Comparison of ENCODE assay signal across 31 mouse cellular contexts in the genomic region with DNA sequence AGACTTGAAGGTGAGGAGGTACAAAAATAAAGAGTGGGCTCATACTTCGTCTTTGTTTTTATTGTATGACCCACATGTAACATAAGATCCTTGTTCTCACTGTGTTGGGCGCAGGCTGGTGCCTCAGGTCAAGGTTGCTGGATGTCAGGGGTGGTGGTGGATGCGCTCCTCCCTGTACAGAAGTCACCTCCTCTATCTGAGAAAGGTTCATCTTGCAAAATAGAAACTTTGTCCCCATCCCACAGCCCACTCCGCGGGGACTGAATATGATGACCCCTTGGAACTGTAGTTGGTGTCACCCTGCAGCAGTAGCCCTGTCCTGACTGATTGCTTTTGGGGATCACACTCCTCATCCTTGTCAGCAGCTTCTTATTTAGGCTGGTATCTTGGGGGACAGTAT. TPM values are rescaled to one million over a fixed set of nuclear protein-coding genes. Genes with fewer than 3 reads are reported as not detected.
DNase-seq lines count a peak whose midpoint lies in the region; ATAC-seq and TF ChIP-seq lines count a peak whose summit lies in the region.
"Had no signal": no experiment of that assay in that cellular context is flagged by ENCODE, and none has a peak within 500 bp of the region (broad histone marks: within the 10 kb centered on the region; RNA-seq: fewer than 3 reads in every experiment).

No protein-coding gene starts in this region.

- no peak overlapping the region for H3K4me3 ChIP-seq in limb, embryonic 13.5 days
- no peak overlapping the region for H3K4me3 ChIP-seq in limb, embryonic 10.5 days
- H3K4me3 ChIP-seq in liver, postnatal 0 days (ENCODE audit: low read depth, low read length), result no peak overlapping the region
- H3K4me3 ChIP-seq in liver, embryonic 11.5 days (ENCODE audit: low read depth, low read length), result no peak overlapping the region
- H3K4me3 ChIP-seq: forebrain, embryonic 10.5 days; forebrain, embryonic 13.5 days; heart, adult 2 months; heart, embryonic 10.5 days; heart, embryonic 15.5 days had no signal

- no peak overlapping the region for H3K27ac ChIP-seq in limb, embryonic 13.5 days
- no peak overlapping the region for H3K27ac ChIP-seq in limb, embryonic 10.5 days
- H3K27ac ChIP-seq in liver, postnatal 0 days (ENCODE audit: low read depth), result 0 out of 2 replicates have a peak overlapping the region, but pooled peaks have one; percentile 7
- H3K27ac ChIP-seq in liver, embryonic 11.5 days (ENCODE audit: low read depth, low read length), result no peak overlapping the region
- H3K27ac ChIP-seq: forebrain, embryonic 10.5 days; forebrain, embryonic 13.5 days; heart, embryonic 10.5 days; heart, embryonic 15.5 days; hindbrain, embryonic 14.5 days had no signal

- TF ChIP-seq EP300 in liver, postnatal 0 days (IDR thresholded peaks at IDR 0.05; ENCODE audit: low read depth), result no peak

- H3K9ac ChIP-seq in limb, embryonic 13.5 days, result peak overlapping the region; percentile 35; the same call in 1 of the 2 replicates
- no peak overlapping the region for H3K9ac ChIP-seq in liver, postnatal 0 days (replicated peaks)
- H3K9ac ChIP-seq in liver, embryonic 11.5 days (ENCODE audit: low read depth, low read length), result no peak overlapping the region
- H3K9ac ChIP-seq: forebrain, embryonic 13.5 days; heart, embryonic 15.5 days; hindbrain, embryonic 14.5 days had no signal

- H3K36me3 ChIP-seq in limb, embryonic 13.5 days, result peaks cover 77% of the 10 kb centered on the region
- peaks cover 96% of the 10 kb centered on the region for H3K36me3 ChIP-seq in limb, embryonic 10.5 days
- peaks cover 50% of the 10 kb centered on the region for H3K36me3 ChIP-seq in liver, postnatal 0 days (replicated peaks; ENCODE audit: insufficient read depth, low read length)
- H3K36me3 ChIP-seq in liver, embryonic 11.5 days (ENCODE audit: control insufficient read depth, insufficient read depth, low read length), result peaks cover 11% of the 10 kb centered on the region

- no peak for ATAC-seq in limb, embryonic 13.5 days (ENCODE audit: low FRiP score, low read depth)
- peak; percentile 18; the same call in 1 of the 2 replicates for ATAC-seq in liver, postnatal 0 days
- no peak for ATAC-seq in liver, embryonic 11.5 days (replicated peaks; ENCODE audit: low FRiP score)
- ATAC-seq: forebrain, embryonic 13.5 days; forebrain, embryonic 16.5 days; inflammation-experienced regulatory T-cells, adult 6 months; Patski had no signal

- WGBS in limb, embryonic 13.5 days, result 90% methylated on average over 5 of the region's 5 CpGs
- 94% methylated on average over 5 of the region's 5 CpGs for WGBS in limb, embryonic 10.5 days
- WGBS in liver, postnatal 0 days (ENCODE audit: insufficient replicate concordance), result 77% methylated on average over 5 of the region's 5 CpGs
- WGBS in liver, embryonic 11.5 days, result 90% methylated on average over 5 of the region's 5 CpGs

- DNase-seq in heart, adult 11 months, result peak; percentile 84
- no peak for DNase-seq in heart, postnatal 10 days
- no peak for DNase-seq in limb, embryonic 10.5 days (ENCODE audit: low spot score)
- DNase-seq in liver, postnatal 0 days, result no peak
- no peak for DNase-seq in liver, embryonic 11.5 days (ENCODE audit: low spot score)
- DNase-seq: adrenal gland, postnatal 10 days; adrenal gland, postnatal 36 days; cerebellum, adult 18-20 months; cerebellum, adult 9-10 months; cerebellum, postnatal 14 days; gastrocnemius, postnatal 25 days; heart, postnatal 14 days; heart, postnatal 4 days had no signal

- intact Hi-C loops in heart, postnatal 10 days (cut with DNase I), result no loop called here

- no peak for TF ChIP-seq CTCF in liver, postnatal 0 days (IDR thresholded peaks at IDR 0.05; ENCODE audit: low read depth)

- no peaks in the 10 kb centered on the region for H3K27me3 ChIP-seq in limb, embryonic 13.5 days
- H3K27me3 ChIP-seq in limb, embryonic 10.5 days (ENCODE audit: low read depth, poor library complexity, severe bottlenecking), result no peaks in the 10 kb centered on the region
- no peaks in the 10 kb centered on the region for H3K27me3 ChIP-seq in liver, postnatal 0 days (ENCODE audit: insufficient read depth, low read length)
- no peaks in the 10 kb centered on the region for H3K27me3 ChIP-seq in liver, embryonic 11.5 days (replicated peaks; ENCODE audit: control insufficient read depth, insufficient read depth, low read length)
- H3K27me3 ChIP-seq: CH12.LX; forebrain, embryonic 13.5 days; heart, embryonic 15.5 days; Patski had no signal

- H3K4me2 ChIP-seq in limb, embryonic 13.5 days (replicated peaks), result no peak overlapping the region
- H3K4me2 ChIP-seq in liver, postnatal 0 days (ENCODE audit: low read depth, low read length), result no peak overlapping the region
- no peak overlapping the region for H3K4me2 ChIP-seq in liver, embryonic 11.5 days
- H3K4me2 ChIP-seq: forebrain, embryonic 13.5 days; heart, embryonic 15.5 days; hindbrain, embryonic 14.5 days had no signal

- no peaks in the 10 kb centered on the region for H3K9me3 ChIP-seq in limb, embryonic 13.5 days
- H3K9me3 ChIP-seq in limb, embryonic 10.5 days (replicated peaks), result no peaks in the 10 kb centered on the region
- no peaks in the 10 kb centered on the region for H3K9me3 ChIP-seq in liver, postnatal 0 days (ENCODE audit: low read length)
- no peaks in the 10 kb centered on the region for H3K9me3 ChIP-seq in liver, embryonic 11.5 days (ENCODE audit: control insufficient read depth, low read length)
- H3K9me3 ChIP-seq: forebrain, embryonic 10.5 days; forebrain, embryonic 13.5 days; G1E; heart, embryonic 10.5 days; heart, embryonic 15.5 days had no signal

- peaks cover 31% of the 10 kb centered on the region for H3K4me1 ChIP-seq in limb, embryonic 13.5 days
- H3K4me1 ChIP-seq in limb, embryonic 10.5 days, result peaks cover 42% of the 10 kb centered on the region
- H3K4me1 ChIP-seq in liver, postnatal 0 days (ENCODE audit: insufficient read depth), result peaks cover 43% of the 10 kb centered on the region
- peaks cover 16% of the 10 kb centered on the region for H3K4me1 ChIP-seq in liver, embryonic 11.5 days (replicated peaks; ENCODE audit: control insufficient read depth, insufficient read depth, low read length)

RNA-seq across cellular contexts. Expression of a gene that starts 6.7 kb away (rescaled TPM):
- 1 to 10 TPM; 1.3 to 2.7 TPM for total RNA-seq in heart, postnatal 10 days (2021)
- polyA plus RNA-seq in limb, embryonic 13.5 days (2015; fragmentation: Nextera tagmentation; extraction: Ambion mirVana), result 0.22 TPM in 1 of 2 replicates, not detected in the other
- 0.04 and 0.08 TPM in 2 replicates for polyA plus RNA-seq in limb, embryonic 10.5 days (2016; fragmentation: Nextera tagmentation; extraction: Ambion mirVana)
- polyA plus RNA-seq in liver, postnatal 0 days (2015; fragmentation: Nextera tagmentation; extraction: Ambion mirVana), result 0.14 and 0.18 TPM in 2 replicates
- polyA plus RNA-seq in liver, embryonic 11.5 days (2014; fragmentation: Nextera tagmentation; extraction: Ambion mirVana), result 0.16 and 0.23 TPM in 2 replicates

RNA-seq across cellular contexts. Expression of a gene that starts 9.5 kb away (rescaled TPM):
- 10 to 100 TPM; 72.1 to 91.7 TPM for total RNA-seq in heart, postnatal 10 days (2021)
- 49.1 and 51.6 TPM in 2 replicates for polyA plus RNA-seq in limb, embryonic 13.5 days (2015; fragmentation: Nextera tagmentation; extraction: Ambion mirVana)
- 44.4 and 46.0 TPM in 2 replicates for polyA plus RNA-seq in limb, embryonic 10.5 days (2016; fragmentation: Nextera tagmentation; extraction: Ambion mirVana)
- polyA plus RNA-seq in liver, postnatal 0 days (2015; fragmentation: Nextera tagmentation; extraction: Ambion mirVana), result 18.6 and 20.3 TPM in 2 replicates
- polyA plus RNA-seq in liver, embryonic 11.5 days (2014; fragmentation: Nextera tagmentation; extraction: Ambion mirVana), result 21.4 and 21.7 TPM in 2 replicates

RNA-seq across cellular contexts. Expression of a gene that starts 19.0 kb away (rescaled TPM):
- total RNA-seq in heart, postnatal 10 days (2021), result 10 to 100 TPM; 26.3 to 29.3 TPM
- 4.1 and 4.5 TPM in 2 replicates for polyA plus RNA-seq in limb, embryonic 13.5 days (2015; fragmentation: Nextera tagmentation; extraction: Ambion mirVana)
- polyA plus RNA-seq in limb, embryonic 10.5 days (2016; fragmentation: Nextera tagmentation; extraction: Ambion mirVana), result 1.4 and 3.3 TPM in 2 replicates
- polyA plus RNA-seq in liver, postnatal 0 days (2015; fragmentation: Nextera tagmentation; extraction: Ambion mirVana), result 19.3 and 23.2 TPM in 2 replicates
- polyA plus RNA-seq in liver, embryonic 11.5 days (2014; fragmentation: Nextera tagmentation; extraction: Ambion mirVana), result 10.5 and 11.7 TPM in 2 replicates

RNA-seq across cellular contexts. Expression of a gene that starts 33.8 kb away (rescaled TPM):
- not detected for total RNA-seq in heart, postnatal 10 days (2021)
- not detected in 2 replicates for polyA plus RNA-seq in limb, embryonic 13.5 days (2015; fragmentation: Nextera tagmentation; extraction: Ambion mirVana)
- not detected in 2 replicates for polyA plus RNA-seq in limb, embryonic 10.5 days (2016; fragmentation: Nextera tagmentation; extraction: Ambion mirVana)
- polyA plus RNA-seq in liver, postnatal 0 days (2015; fragmentation: Nextera tagmentation; extraction: Ambion mirVana), result not detected in 2 replicates
- polyA plus RNA-seq in liver, embryonic 11.5 days (2014; fragmentation: Nextera tagmentation; extraction: Ambion mirVana), result not detected in 2 replicates
- total RNA-seq: adrenal gland, adult 18-20 months; adrenal gland, postnatal 10 days; adrenal gland, postnatal 36 days; CH12.LX; G1E; gastrocnemius, postnatal 25 days; hindbrain, postnatal 0 days had no signal
- polyA plus RNA-seq: embryonic facial prominence, embryonic 11.5 days; embryonic facial prominence, embryonic 14.5 days; forebrain, embryonic 10.5 days; forebrain, embryonic 13.5 days; forebrain, embryonic 16.5 days; G1E; gonadal fat pad, adult 2 months; heart, adult 2 months; heart, embryonic 10.5 days; heart, embryonic 15.5 days; hindbrain, embryonic 11.5 days; hindbrain, embryonic 14.5 days; hindbrain, postnatal 0 days; Patski had no signal

RNA-seq across cellular contexts. Expression of a gene that starts 39.1 kb away (rescaled TPM):
- 10 to 100 TPM; 25.9 to 28.6 TPM for total RNA-seq in heart, postnatal 10 days (2021)
- 30.8 and 32.0 TPM in 2 replicates for polyA plus RNA-seq in limb, embryonic 13.5 days (2015; fragmentation: Nextera tagmentation; extraction: Ambion mirVana)
- polyA plus RNA-seq in limb, embryonic 10.5 days (2016; fragmentation: Nextera tagmentation; extraction: Ambion mirVana), result 26.8 and 27.5 TPM in 2 replicates
- 14.0 and 14.1 TPM in 2 replicates for polyA plus RNA-seq in liver, postnatal 0 days (2015; fragmentation: Nextera tagmentation; extraction: Ambion mirVana)
- 24.2 and 25.6 TPM in 2 replicates for polyA plus RNA-seq in liver, embryonic 11.5 days (2014; fragmentation: Nextera tagmentation; extraction: Ambion mirVana)
